Mouse (Mus musculus) neural tube, embryonic 15.5 days (tissue): ENCODE measurements around the gene Cst9. TPM values are rescaled to one million over a fixed set of nuclear protein-coding genes. Genes with fewer than 3 reads are reported as not detected.

Source experiments
- ATAC-seq: fragments of 200-750 bp; cut with Nextera tagmentation; 2 replicates; pipeline ENCODE4 v1.8.0; 2017; ENCODE audit warnings: mild to moderate bottlenecking, moderate TSS enrichment, moderate library complexity; ENCODE audit not compliant: low FRiP score
- H3K27ac ChIP-seq: fragments of 300-500 bp; sonication (generic); replicated peaks from 2 replicates; pipeline ENCODE4 v1.5.1; 2015; ENCODE audit warnings: mild to moderate bottlenecking, inconsistent platforms
- H3K27me3 ChIP-seq: fragments of 300-500 bp; sonication (generic); replicated peaks from 2 replicates; pipeline ENCODE4 v1.6.1; 2015; ENCODE audit warnings: inconsistent platforms
- H3K36me3 ChIP-seq: fragments of 300-500 bp; sonication (generic); 2 replicates; pipeline ENCODE4 v1.6.1; 2015; ENCODE audit warnings: inconsistent platforms
- H3K4me1 ChIP-seq: fragments of 300-500 bp; sonication (generic); 2 replicates; pipeline ENCODE4 v1.6.1; 2015; ENCODE audit warnings: inconsistent platforms
- H3K4me2 ChIP-seq: fragments of 300-500 bp; sonication (generic); 2 replicates; pipeline ENCODE4 v1.6.1; 2015; ENCODE audit warnings: inconsistent platforms, mild to moderate bottlenecking, moderate library complexity
- H3K4me3 ChIP-seq: fragments of 300-500 bp; sonication (generic); replicated peaks from 2 replicates; pipeline ENCODE4 v1.5.1; 2015; ENCODE audit warnings: mild to moderate bottlenecking, inconsistent platforms
- H3K9ac ChIP-seq: fragments of 300-500 bp; sonication (generic); replicated peaks from 2 replicates; pipeline ENCODE4 v1.6.1; 2015; ENCODE audit warnings: mild to moderate bottlenecking, inconsistent platforms
- H3K9me3 ChIP-seq: fragments of 300-500 bp; sonication (generic); replicated peaks from 2 replicates; pipeline ENCODE4 v1.6.1; 2016; ENCODE audit warnings: inconsistent platforms
- WGBS: fragments of 180-500 bp; shearing (Covaris S2); methylation state at CpG from one replicate; pipeline ENCODE4 v1.1.7; 2015; ENCODE audit warnings: mixed read lengths; 5-methylcytosine and 5-hydroxymethylcytosine counted together
- polyA plus RNA-seq: library from polyadenylated mRNA; unstranded; fragments of >200 nt; fragmentation: Nextera tagmentation; extraction: Ambion mirVana; gene quantifications from 2 replicates; pipeline ENCODE4 v1.2.1, GENCODE M21; 2015

Gene Cst9
- polyA plus RNA-seq, 1 experiment from 2014 or later: not detected

GRCm38 (mm10) chr2:148857506-148857905 is 22.6 kb downstream of the Cst9 start:
- 87% methylated on average over 4 of the region's 4 CpGs for WGBS

GRCm38 (mm10) chr2:148860993-148861392 is 26.0 kb downstream of the Cst9 start:
- ATAC-seq: no peak
- no peaks in the 10 kb centered on the region for H3K36me3 ChIP-seq
- H3K4me2 ChIP-seq: no peak overlapping the region
- H3K27ac ChIP-seq: no peak overlapping the region
- no peaks in the 10 kb centered on the region for H3K27me3 ChIP-seq
- no peaks in the 10 kb centered on the region for H3K4me1 ChIP-seq
- H3K9ac ChIP-seq: no peak overlapping the region
- H3K9me3 ChIP-seq: no peaks in the 10 kb centered on the region
- WGBS: 87% methylated on average over 4 of the region's 4 CpGs
- no peak overlapping the region for H3K4me3 ChIP-seq

More at GRCm38 (mm10) chr2:148857506-148857905, 22.6 kb downstream of the Cst9 start:
- Histone ChIP-seq H3K27ac (no peak overlapping the region), H3K9me3 (no peaks in the 10 kb centered on the region), H3K27me3 (no peaks in the 10 kb centered on the region), H3K4me1 (no peaks in the 10 kb centered on the region), H3K36me3 (no peaks in the 10 kb centered on the region), H3K4me3 (no peak overlapping the region), H3K4me2 (no peak overlapping the region), H3K9ac (no peak overlapping the region)
- ATAC-seq: no peak

GRCm38 (mm10) chr2:148861693-148862092 is 26.7 kb downstream of the Cst9 start:
- Histone ChIP-seq H3K36me3 (no peaks in the 10 kb centered on the region), H3K27me3 (no peaks in the 10 kb centered on the region), H3K27ac (no peak overlapping the region), H3K9ac (no peak overlapping the region), H3K4me3 (no peak overlapping the region), H3K4me1 (no peaks in the 10 kb centered on the region), H3K4me2 (no peak overlapping the region), H3K9me3 (no peaks in the 10 kb centered on the region)
- no peak for ATAC-seq

GRCm38 (mm10) chr2:148864966-148865365 is 30.0 kb downstream of the Cst9 start, which contains the start of gene 9230104L09Rik:
TSS of gene 9230104L09Rik (minus strand) at chr2:148865038.
- Histone ChIP-seq H3K36me3 (no peaks in the 10 kb centered on the region), H3K27ac (no peak within 1 kb of the TSS), H3K27me3 (no peaks in the 10 kb centered on the region), H3K4me1 (no peaks in the 10 kb centered on the region), H3K9ac (no peak within 1 kb of the TSS), H3K4me3 (no peak within 1 kb of the TSS), H3K9me3 (no peaks in the 10 kb centered on the region), H3K4me2 (no peak within 1 kb of the TSS)
- 66% methylated on average over 2 of the region's 2 CpGs for WGBS
- no peak for ATAC-seq

GRCm38 (mm10) chr2:148868959-148869358 is 34.0 kb downstream of the Cst9 start:
- Histone ChIP-seq H3K27ac (no peak overlapping the region), H3K4me3 (no peak overlapping the region), H3K9me3 (no peaks in the 10 kb centered on the region), H3K27me3 (no peaks in the 10 kb centered on the region), H3K4me1 (peaks cover 23% of the 10 kb centered on the region), H3K36me3 (peaks cover 17% of the 10 kb centered on the region), H3K4me2 (no peak overlapping the region), H3K9ac (no peak overlapping the region)
- 84% methylated on average over 1 of the region's 1 CpGs for WGBS
- no peak for ATAC-seq

- Histone ChIP-seq H3K4me2 (no peak overlapping the region), H3K27me3 (no peaks in the 10 kb centered on the region), H3K9me3 (no peaks in the 10 kb centered on the region), H3K4me1 (peaks cover 28% of the 10 kb centered on the region), H3K4me3 (no peak overlapping the region), H3K9ac (no peak overlapping the region), H3K36me3 (peaks cover 17% of the 10 kb centered on the region), H3K27ac (no peak overlapping the region)
- WGBS: 95% methylated on average over 3 of the region's 3 CpGs
- no peak for ATAC-seq
Measured at GRCm38 (mm10) chr2:148870526-148870925, 35.6 kb downstream of the Cst9 start.

- Histone ChIP-seq H3K4me2 (peak overlapping the region; percentile 63), H3K27ac (no peak overlapping the region), H3K4me3 (peak overlapping the region; percentile 96), H3K4me1 (peaks cover 33% of the 10 kb centered on the region), H3K9ac (no peak overlapping the region), H3K27me3 (no peaks in the 10 kb centered on the region), H3K9me3 (no peaks in the 10 kb centered on the region), H3K36me3 (peaks cover 17% of the 10 kb centered on the region)
- 88% methylated on average over 4 of the region's 4 CpGs for WGBS
- ATAC-seq: no peak
Measured at GRCm38 (mm10) chr2:148872860-148873259, 37.9 kb downstream of the Cst9 start.

- peak overlapping the region; percentile 63 for H3K4me2 ChIP-seq
- H3K36me3 ChIP-seq: peaks cover 17% of the 10 kb centered on the region
- no peak for ATAC-seq
- peak overlapping the region; percentile 88 for H3K9ac ChIP-seq
- no peak overlapping the region for H3K27ac ChIP-seq
- no peaks in the 10 kb centered on the region for H3K27me3 ChIP-seq
- H3K9me3 ChIP-seq: no peaks in the 10 kb centered on the region
- WGBS: 55% methylated on average over 3 of the region's 3 CpGs
- H3K4me1 ChIP-seq: peaks cover 33% of the 10 kb centered on the region
- H3K4me3 ChIP-seq: peak overlapping the region; percentile 96
Measured at GRCm38 (mm10) chr2:148874224-148874616, 39.3 kb downstream of the Cst9 start.

GRCm38 (mm10) chr2:148874617-148875334 is 39.8 kb downstream of the Cst9 start:
- ATAC-seq: peak; percentile 81
- WGBS: 1% methylated on average over 34 of the region's 34 CpGs

GRCm38 (mm10) chr2:148875335-148875811 is 40.4 kb downstream of the Cst9 start, which contains the start of gene Cst3:
TSS of gene Cst3 (minus strand) at chr2:148875692.
- Histone ChIP-seq H3K9me3 (no peaks in the 10 kb centered on the region), H3K4me3 (peak within 1 kb of the TSS; percentile 96), H3K4me1 (peaks cover 33% of the 10 kb centered on the region), H3K4me2 (peak within 1 kb of the TSS; percentile 63), H3K27ac (peak within 1 kb of the TSS; percentile 90), H3K27me3 (no peaks in the 10 kb centered on the region), H3K36me3 (peaks cover 17% of the 10 kb centered on the region), H3K9ac (peak within 1 kb of the TSS; percentile 88)
- under 1% methylated on average over 18 of the region's 19 CpGs for WGBS
- ATAC-seq: peak; percentile 96

More at GRCm38 (mm10) chr2:148874617-148875334, 39.8 kb downstream of the Cst9 start:
- Histone ChIP-seq H3K9ac (peak overlapping the region; percentile 88), H3K4me2 (peak overlapping the region; percentile 63), H3K27me3 (no peaks in the 10 kb centered on the region), H3K27ac (peak overlapping the region; percentile 90), H3K4me3 (peak overlapping the region; percentile 96), H3K9me3 (no peaks in the 10 kb centered on the region), H3K36me3 (peaks cover 17% of the 10 kb centered on the region), H3K4me1 (peaks cover 33% of the 10 kb centered on the region)

GRCm38 (mm10) chr2:148877016-148877770 is 42.2 kb downstream of the Cst9 start:
- WGBS: 56% methylated on average over 3 of the region's 3 CpGs
- Histone ChIP-seq H3K27ac (no peak overlapping the region), H3K27me3 (no peaks in the 10 kb centered on the region), H3K4me2 (no peak overlapping the region), H3K9ac (no peak overlapping the region), H3K4me1 (peaks cover 28% of the 10 kb centered on the region), H3K9me3 (no peaks in the 10 kb centered on the region), H3K4me3 (no peak overlapping the region), H3K36me3 (peaks cover 4% of the 10 kb centered on the region)
- no peak for ATAC-seq
